Mouse (Mus musculus) limb, embryonic 15.5 days (tissue): Measurements from ENCODE around the gene 2010315B03Rik. TPM values are rescaled to one million over a fixed set of nuclear protein-coding genes. Genes with fewer than 3 reads are reported as not detected.

Experiments used
- ATAC-seq: fragments of 200-750 bp; cut with Nextera tagmentation; 2 replicates; pipeline ENCODE4 v1.8.0; 2017; ENCODE audit warnings: low read depth, moderate TSS enrichment; ENCODE audit not compliant: insufficient number of reproducible peaks, low FRiP score, low TSS enrichment
- H3K27ac ChIP-seq: fragments of 300-500 bp; sonication (generic); 2 replicates; pipeline ENCODE4 v1.5.1; 2015; ENCODE audit warnings: moderate library complexity, mild to moderate bottlenecking, inconsistent platforms
- H3K27me3 ChIP-seq: fragments of 300-500 bp; sonication (generic); 2 replicates; pipeline ENCODE4 v1.6.1; 2015; ENCODE audit warnings: inconsistent platforms
- H3K36me3 ChIP-seq: fragments of 300-500 bp; sonication (generic); 2 replicates; pipeline ENCODE4 v1.6.1; 2015; ENCODE audit warnings: inconsistent platforms
- H3K4me1 ChIP-seq: fragments of 300-500 bp; sonication (generic); 2 replicates; pipeline ENCODE4 v1.6.1; 2015; ENCODE audit warnings: inconsistent platforms
- H3K4me2 ChIP-seq: fragments of 300-500 bp; sonication (generic); 2 replicates; pipeline ENCODE4 v1.6.1; 2015; ENCODE audit warnings: mild to moderate bottlenecking, inconsistent platforms
- H3K4me3 ChIP-seq: fragments of 300-500 bp; sonication (generic); 2 replicates; pipeline ENCODE4 v1.5.1; 2015; ENCODE audit warnings: mild to moderate bottlenecking, inconsistent platforms
- H3K9ac ChIP-seq: fragments of 300-500 bp; sonication (generic); 2 replicates; pipeline ENCODE4 v1.6.1; 2015; ENCODE audit warnings: inconsistent platforms
- H3K9me3 ChIP-seq: fragments of 300-500 bp; sonication (generic); 2 replicates; pipeline ENCODE4 v1.6.1; 2016; ENCODE audit warnings: inconsistent platforms
- WGBS: fragments of 180-500 bp; shearing (Covaris S2); methylation state at CpG from one replicate; pipeline ENCODE4 v1.1.7; 2015; 5-methylcytosine and 5-hydroxymethylcytosine counted together
- polyA plus RNA-seq: library from polyadenylated mRNA; unstranded; fragments of >200 nt; fragmentation: Nextera tagmentation; extraction: Ambion mirVana; gene quantifications from 2 replicates; pipeline ENCODE4 v1.2.1, GENCODE M21; 2015

The 2010315B03Rik gene
- 7.9 and 10.1 TPM in 2 replicates for polyA plus RNA-seq

DNA sequence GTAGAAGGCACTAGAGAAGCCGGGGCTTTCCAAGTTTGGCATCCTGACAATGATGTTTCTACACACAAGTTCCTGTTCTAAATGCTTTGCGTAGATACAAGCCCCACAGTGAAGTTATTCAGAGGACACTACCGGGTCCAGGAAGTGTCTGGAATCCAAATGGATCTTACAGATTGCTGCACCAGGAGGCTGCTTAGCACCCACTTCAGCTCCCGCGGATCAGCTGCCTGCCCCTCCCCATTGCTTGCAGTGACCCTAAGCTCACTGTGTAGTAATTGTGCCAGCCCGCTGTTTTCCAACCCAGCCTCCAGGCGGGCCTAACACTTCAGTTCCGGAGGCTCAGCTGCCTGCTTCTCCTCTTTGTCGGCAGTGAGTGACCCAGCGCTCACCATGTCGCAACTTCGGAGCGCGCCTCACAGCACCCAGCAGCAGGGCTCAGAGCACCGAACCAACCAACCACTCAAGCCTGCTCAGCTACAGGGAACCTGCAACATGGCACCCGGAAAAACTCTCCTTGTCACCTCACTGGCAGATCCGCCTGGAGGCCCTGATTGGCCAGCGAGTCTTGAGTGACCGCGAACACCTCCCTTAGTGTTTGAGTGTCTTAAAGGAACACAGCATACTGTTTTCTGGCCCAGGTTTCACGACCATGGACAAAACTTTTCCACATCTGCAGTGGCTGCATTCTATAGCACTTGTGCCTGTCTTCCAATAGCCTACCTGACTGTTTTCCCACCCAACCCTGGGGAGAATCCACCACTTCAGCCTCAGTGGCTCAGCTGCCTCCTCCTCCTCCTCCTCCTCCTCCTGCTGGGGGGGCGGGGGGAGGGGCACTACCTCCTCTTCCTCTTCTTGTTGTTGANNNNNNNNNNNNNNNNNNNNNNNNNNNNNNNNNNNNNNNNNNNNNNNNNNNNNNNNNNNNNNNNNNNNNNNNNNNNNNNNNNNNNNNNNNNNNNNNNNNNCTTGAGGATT lies at the start of gene 2010315B03Rik:
Gene 2010315B03Rik (minus strand): TSS at position 526 of the 972 bp plus-strand sequence.
- Histone ChIP-seq H3K9ac (peak within 1 kb of the TSS; percentile 58), H3K4me3 (peak within 1 kb of the TSS; percentile 73), H3K4me2 (peak within 1 kb of the TSS; percentile 52), H3K27me3 (no peaks in the 10 kb centered on the region), H3K36me3 (no peaks in the 10 kb centered on the region), H3K27ac (peak within 1 kb of the TSS; percentile 92), H3K4me1 (peaks cover 4% of the 10 kb centered on the region; the same call in 1 of the 2 replicates), H3K9me3 (no peaks in the 10 kb centered on the region)
- ATAC-seq: peak; percentile 93
- 2% methylated on average over 21 of the region's 22 CpGs for WGBS

DNA sequence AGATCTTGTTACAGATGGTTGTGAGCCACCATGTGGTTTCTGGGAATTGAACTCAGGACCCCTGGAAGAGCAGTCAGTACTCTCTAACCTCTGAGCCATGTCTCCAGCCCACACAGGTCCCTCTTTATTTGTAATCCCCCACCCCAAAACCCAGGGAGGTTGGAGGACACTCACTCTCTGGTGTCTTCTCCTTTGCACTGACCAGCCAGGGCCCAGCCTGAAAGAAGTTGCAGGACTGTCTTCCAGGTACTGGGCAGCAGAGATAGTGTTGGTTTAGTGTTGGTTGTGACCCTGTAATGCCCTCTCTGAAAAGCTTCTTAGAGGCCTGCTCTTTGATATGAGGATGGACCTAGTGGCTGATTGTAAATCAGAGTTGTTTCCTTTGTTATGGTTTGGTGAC lies 994 bp downstream of the 2010315B03Rik start:
- Histone ChIP-seq H3K4me1 (peaks cover 4% of the 10 kb centered on the region; the same call in 1 of the 2 replicates), H3K36me3 (no peaks in the 10 kb centered on the region), H3K4me2 (peak overlapping the region; percentile 52), H3K9me3 (no peaks in the 10 kb centered on the region), H3K27ac (no peak overlapping the region), H3K9ac (peak overlapping the region; percentile 17; the same call in 1 of the 2 replicates), H3K27me3 (no peaks in the 10 kb centered on the region), H3K4me3 (peak overlapping the region; percentile 73)
- no peak for ATAC-seq

DNA sequence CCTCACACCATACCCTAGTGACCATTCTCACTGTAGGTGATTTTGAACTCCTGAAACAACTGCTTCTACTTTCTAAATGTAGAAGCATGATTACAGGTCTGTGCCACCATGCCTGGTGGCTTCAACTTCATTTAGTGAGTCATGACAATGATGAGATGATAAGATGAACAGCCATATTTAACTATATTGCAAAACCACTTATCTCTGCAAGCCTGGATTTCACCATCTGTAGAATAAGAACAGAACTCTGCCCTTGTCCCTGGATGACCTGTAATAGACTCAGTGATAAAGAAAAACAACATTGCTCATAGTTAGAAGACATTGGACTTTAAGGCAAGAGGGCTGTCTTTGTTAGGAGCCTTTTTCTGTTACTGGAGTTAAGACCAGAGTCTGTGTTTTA lies 24.2 kb downstream of the 2010315B03Rik start:
- Histone ChIP-seq H3K9ac (no peak overlapping the region), H3K9me3 (peaks cover 5% of the 10 kb centered on the region; the same call in 1 of the 2 replicates), H3K4me2 (no peak overlapping the region), H3K36me3 (peaks cover 5% of the 10 kb centered on the region), H3K4me3 (no peak overlapping the region), H3K27ac (no peak overlapping the region), H3K4me1 (no peaks in the 10 kb centered on the region), H3K27me3 (no peaks in the 10 kb centered on the region)
- ATAC-seq: no peak

DNA sequence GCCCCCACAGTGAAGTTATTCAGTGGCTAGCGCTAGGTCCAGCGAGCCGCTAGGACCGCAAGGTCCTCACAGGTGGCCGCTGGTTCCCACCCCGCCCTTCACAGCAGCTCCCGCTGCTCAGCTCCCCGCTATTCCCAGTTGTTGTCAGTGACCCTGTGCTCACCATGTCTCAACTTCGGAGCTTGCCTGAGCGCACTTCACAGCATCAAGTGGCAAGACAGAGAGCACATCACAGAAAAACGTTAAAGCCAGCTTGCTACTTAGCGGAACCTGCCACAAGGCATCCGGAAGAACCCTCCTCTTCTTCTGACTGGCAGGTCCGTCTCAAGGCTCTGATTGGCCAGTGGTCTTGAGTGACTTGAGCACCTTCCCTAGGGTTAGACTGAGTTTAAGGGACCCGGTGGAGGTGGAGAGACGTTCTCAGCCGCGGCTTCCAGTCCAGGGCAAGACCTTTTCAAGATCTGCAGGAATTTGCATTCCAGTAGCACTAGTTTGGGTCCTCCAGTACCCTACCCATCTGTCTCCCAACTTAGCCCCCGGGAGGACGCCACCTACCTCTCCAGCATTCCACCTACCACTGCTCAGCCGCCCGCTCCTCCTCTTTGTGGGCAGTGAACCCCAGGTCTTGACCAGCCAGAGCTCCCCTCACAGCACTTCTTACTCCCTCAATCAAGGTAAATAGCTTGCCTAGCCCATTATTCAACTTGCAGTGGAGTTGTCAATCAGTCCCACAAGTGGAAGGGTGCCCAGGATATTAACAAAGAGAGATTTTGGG lies 30.4 kb downstream of the 2010315B03Rik start:
- peak overlapping the region; percentile 71 for H3K4me2 ChIP-seq
- peak overlapping the region; percentile 90 for H3K27ac ChIP-seq
- under 1% methylated on average over 22 of the region's 22 CpGs for whole genome bisulfite sequencing
- no peaks in the 10 kb centered on the region for H3K9me3 ChIP-seq
- no peaks in the 10 kb centered on the region for H3K27me3 ChIP-seq
- ATAC-seq: peak; percentile 94
- H3K36me3 ChIP-seq: peaks cover 17% of the 10 kb centered on the region
- H3K9ac ChIP-seq: peak overlapping the region; percentile 57
- peaks cover 12% of the 10 kb centered on the region for H3K4me1 ChIP-seq
- H3K4me3 ChIP-seq: peak overlapping the region; percentile 79

DNA sequence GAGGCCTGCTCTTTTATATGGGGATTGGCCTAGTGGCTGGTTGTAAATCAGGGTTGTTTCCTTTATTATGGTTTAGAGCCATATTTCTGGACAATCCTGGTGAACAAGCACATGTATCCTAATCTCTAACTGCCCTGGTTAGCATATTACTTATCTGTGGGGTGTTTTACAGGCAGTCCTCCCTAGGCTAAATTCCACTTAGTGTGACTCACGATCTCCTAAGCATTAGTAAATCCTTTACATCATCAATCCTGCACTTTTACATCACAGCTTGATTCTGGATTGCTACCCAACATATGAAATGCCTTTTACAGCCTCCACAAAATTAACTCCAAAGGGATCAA lies 31.1 kb downstream of the 2010315B03Rik start:
- Histone ChIP-seq H3K36me3 (peaks cover 20% of the 10 kb centered on the region), H3K4me2 (peak overlapping the region; percentile 71), H3K27ac (peak overlapping the region; percentile 90), H3K4me3 (peak overlapping the region; percentile 79), H3K4me1 (peaks cover 12% of the 10 kb centered on the region), H3K9me3 (no peaks in the 10 kb centered on the region), H3K27me3 (no peaks in the 10 kb centered on the region), H3K9ac (peak overlapping the region; percentile 57)
- ATAC-seq: no peak
- WGBS: 6% methylated on average over 1 of the region's 1 CpGs

DNA sequence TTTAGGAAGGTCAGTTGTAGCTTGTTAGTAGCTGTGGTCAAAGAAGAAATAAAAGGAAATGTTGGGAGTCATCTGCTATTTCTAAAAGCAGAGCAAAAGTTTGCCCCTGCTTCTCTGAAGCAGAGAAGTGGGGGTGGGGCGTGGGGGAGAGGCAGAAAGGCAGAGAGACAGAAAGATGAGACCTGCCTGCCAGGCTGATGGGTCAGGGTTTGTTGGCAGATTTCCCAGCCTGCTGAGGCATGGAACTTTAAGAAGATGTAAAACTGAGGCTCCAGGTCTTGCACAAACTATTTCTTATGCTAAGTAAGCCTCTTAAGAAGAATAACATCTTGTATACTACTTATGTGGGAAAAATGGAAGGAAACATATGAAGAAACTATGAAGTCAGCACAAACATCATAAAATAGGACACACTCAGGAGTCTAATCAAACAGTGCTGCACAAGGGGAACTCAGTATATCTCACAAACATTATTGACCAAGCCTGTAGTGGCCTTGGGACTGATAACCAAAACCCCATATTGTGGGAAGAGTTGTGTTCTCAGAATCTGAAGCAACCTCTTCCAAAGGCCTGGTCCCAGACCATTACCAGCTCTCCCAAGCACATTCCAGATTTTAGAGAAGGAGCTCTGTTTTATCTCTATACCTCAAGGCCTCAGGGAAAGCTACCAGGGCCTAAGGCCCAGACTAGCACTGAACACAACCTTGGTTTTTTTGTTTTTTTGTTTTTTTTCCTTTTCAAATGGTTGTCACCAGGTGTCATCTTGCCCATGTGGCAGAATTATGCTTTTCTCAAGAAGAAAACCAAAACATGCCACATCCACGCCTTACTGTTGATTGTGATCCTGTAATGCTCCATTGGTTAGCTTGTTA lies 31.7 kb downstream of the 2010315B03Rik start:
- peaks cover 12% of the 10 kb centered on the region for H3K4me1 ChIP-seq
- peak overlapping the region; percentile 71 for H3K4me2 ChIP-seq
- no peaks in the 10 kb centered on the region for H3K27me3 ChIP-seq
- 73% methylated on average over 2 of the region's 2 CpGs for WGBS
- no peaks in the 10 kb centered on the region for H3K9me3 ChIP-seq
- no peak overlapping the region for H3K27ac ChIP-seq
- peak overlapping the region; percentile 79 for H3K4me3 ChIP-seq
- ATAC-seq: no peak
- no peak overlapping the region for H3K9ac ChIP-seq
- peaks cover 21% of the 10 kb centered on the region for H3K36me3 ChIP-seq

DNA sequence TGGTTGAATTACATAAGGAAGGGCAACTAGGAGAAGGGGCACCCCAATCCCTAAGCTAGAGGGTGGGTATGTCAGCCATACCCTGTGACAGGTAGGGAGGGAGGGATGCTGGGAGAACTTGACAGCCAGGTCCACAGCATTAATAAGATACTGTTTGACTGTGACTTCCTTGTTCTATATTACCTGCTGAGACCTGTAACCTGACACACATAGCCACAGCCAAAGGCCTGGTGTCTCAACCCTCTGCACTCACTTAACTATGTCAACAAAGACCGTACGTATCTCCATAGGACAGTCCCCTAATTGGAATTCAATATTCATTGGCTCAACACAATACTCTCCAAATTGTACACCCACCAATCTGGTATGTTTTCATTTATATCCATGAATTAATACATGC lies 33.2 kb downstream of the 2010315B03Rik start:
- 41% methylated on average over 2 of the region's 2 CpGs for WGBS
- no peak overlapping the region for H3K4me2 ChIP-seq
- no peak overlapping the region for H3K9ac ChIP-seq
- H3K27ac ChIP-seq: no peak overlapping the region
- no peak overlapping the region for H3K4me3 ChIP-seq
- peaks cover 33% of the 10 kb centered on the region for H3K36me3 ChIP-seq
- H3K27me3 ChIP-seq: no peaks in the 10 kb centered on the region
- ATAC-seq: no peak
- H3K4me1 ChIP-seq: peaks cover 12% of the 10 kb centered on the region
- H3K9me3 ChIP-seq: peaks cover 9% of the 10 kb centered on the region

DNA sequence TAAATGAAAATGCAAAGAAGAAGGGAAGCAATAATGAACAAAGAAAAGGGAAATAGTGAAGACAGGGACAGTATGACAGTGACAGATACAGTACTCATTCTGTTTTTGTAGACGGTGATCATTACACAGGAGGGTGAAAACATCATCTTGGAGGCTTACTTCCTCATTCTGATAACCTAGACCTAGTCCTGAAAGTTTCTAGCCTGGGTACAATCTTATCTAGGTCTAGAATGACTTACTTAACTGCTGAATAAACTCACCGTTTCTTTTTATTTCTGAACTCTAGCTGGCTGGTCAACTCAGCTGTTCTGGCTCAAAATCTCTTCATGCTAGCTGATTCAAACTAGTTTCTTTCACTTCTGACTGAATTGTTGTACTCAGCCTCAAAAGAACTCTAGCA lies 37.4 kb downstream of the 2010315B03Rik start:
- Histone ChIP-seq H3K4me3 (no peak overlapping the region), H3K27ac (no peak overlapping the region), H3K9me3 (peaks cover 26% of the 10 kb centered on the region), H3K36me3 (peaks cover 55% of the 10 kb centered on the region), H3K9ac (no peak overlapping the region), H3K4me2 (no peak overlapping the region), H3K27me3 (no peaks in the 10 kb centered on the region), H3K4me1 (no peaks in the 10 kb centered on the region)
- no peak for ATAC-seq
- WGBS: 95% methylated on average over 2 of the region's 2 CpGs

DNA sequence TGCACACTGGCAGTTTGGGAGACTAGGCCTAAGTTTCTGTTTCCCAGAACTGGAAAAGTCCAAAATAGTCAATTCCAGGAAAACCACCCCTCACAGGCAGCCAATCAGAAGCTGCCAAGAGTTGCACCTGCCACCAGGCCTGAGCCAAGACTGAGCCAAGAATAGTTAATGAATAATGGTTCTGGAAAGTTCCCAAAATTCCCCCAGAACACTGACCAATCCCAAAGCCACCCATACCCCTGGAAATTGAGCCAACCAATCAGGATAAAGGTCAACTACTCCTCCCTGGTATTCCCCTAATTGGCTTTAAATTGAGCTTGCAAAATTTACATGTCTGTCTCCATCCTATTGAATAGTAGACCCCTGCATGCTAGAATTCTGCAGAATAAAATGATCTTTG lies 39.3 kb downstream of the 2010315B03Rik start:
- no peak for ATAC-seq
- no peak overlapping the region for H3K9ac ChIP-seq
- H3K9me3 ChIP-seq: peaks cover 37% of the 10 kb centered on the region
- H3K4me3 ChIP-seq: no peak overlapping the region
- no peak overlapping the region for H3K4me2 ChIP-seq
- H3K4me1 ChIP-seq: no peaks in the 10 kb centered on the region
- no peaks in the 10 kb centered on the region for H3K27me3 ChIP-seq
- no peak overlapping the region for H3K27ac ChIP-seq
- H3K36me3 ChIP-seq: peaks cover 59% of the 10 kb centered on the region

DNA sequence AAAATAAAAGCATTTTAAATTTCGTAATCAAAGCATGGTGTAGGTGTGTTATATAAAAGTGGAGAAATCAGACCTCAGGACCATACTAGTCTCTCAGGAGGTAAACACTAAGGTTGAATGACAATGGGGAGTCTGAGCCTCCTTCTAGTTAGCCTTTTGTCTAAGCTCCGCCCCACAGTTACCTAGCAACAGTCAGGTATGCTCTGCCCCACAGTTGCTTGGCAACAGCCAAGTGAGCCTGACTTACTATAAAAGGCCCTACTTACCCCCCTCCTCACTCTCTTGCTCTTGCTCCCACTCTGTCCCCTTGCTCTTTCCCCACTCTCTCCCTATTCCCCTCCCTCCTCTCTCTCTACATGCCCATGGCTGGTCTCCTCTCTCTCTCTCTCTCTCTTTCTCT lies 44.6 kb downstream of the 2010315B03Rik start:
- Histone ChIP-seq H3K27ac (no peak overlapping the region), H3K9me3 (peaks cover 14% of the 10 kb centered on the region), H3K4me2 (no peak overlapping the region), H3K4me1 (no peaks in the 10 kb centered on the region), H3K4me3 (no peak overlapping the region), H3K36me3 (peaks cover 30% of the 10 kb centered on the region), H3K9ac (no peak overlapping the region), H3K27me3 (no peaks in the 10 kb centered on the region)
- ATAC-seq: no peak
- 30% methylated on average over 2 of the region's 2 CpGs for WGBS

DNA sequence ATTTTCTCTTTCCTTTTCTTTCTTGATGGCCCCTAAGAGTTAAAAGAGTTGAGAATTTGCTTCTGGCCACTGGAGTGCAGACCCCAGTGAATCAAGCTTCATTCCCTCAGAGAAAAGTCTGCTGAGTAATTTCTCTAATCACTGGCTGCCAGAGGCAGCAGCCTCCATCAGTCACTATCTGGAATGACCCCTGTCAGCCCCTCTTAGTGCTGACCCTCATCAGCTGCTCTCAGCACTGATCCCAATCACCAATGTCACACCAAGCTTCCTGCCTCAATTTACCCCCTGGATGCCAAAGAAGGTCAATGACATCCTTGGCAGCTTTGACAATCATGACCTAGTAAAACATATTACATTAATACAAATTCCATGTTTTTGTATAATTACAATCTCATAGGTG lies 45.0 kb downstream of the 2010315B03Rik start:
- no peaks in the 10 kb centered on the region for H3K4me1 ChIP-seq
- H3K4me2 ChIP-seq: no peak overlapping the region
- no peaks in the 10 kb centered on the region for H3K27me3 ChIP-seq
- no peak for ATAC-seq
- no peak overlapping the region for H3K4me3 ChIP-seq
- peaks cover 30% of the 10 kb centered on the region for H3K36me3 ChIP-seq
- H3K27ac ChIP-seq: no peak overlapping the region
- H3K9ac ChIP-seq: no peak overlapping the region
- H3K9me3 ChIP-seq: peaks cover 14% of the 10 kb centered on the region
